Mouse (Mus musculus) cerebellum, adult 2 months (tissue): ENCODE measurements around the gene Dennd6a.

ENCODE experiments used
- CTCF ChIP-seq: fragments of 200-500 bp; IDR thresholded peaks from 2 replicates; pipeline ENCODE4 v1.5.1; 2011; ENCODE audit warnings: low read depth, mild to moderate bottlenecking, control low read depth, low read length, moderate library complexity, borderline replicate concordance; ENCODE audit not compliant: insufficient read depth
- POLR2A ChIP-seq: fragments of 200-500 bp; IDR thresholded peaks from 2 replicates; pipeline ENCODE4 v1.6.1; 2011; ENCODE audit warnings: low read length, control low read depth, borderline replicate concordance; ENCODE audit not compliant: insufficient read depth

- no peak for TF ChIP-seq CTCF
- no peak for TF ChIP-seq POLR2A
These were observed 88.4 kb downstream of the Dennd6a start for GRCm38 (mm10) chr14:26662016-26662415.
